Mouse (Mus musculus): ENCODE data around the gene B230217C12Rik. TPM values are rescaled to one million over a fixed set of nuclear protein-coding genes. Genes with fewer than 3 reads are reported as not detected.
A peak's percentile ranks its signal among the peaks of the same experiment; 100 is the strongest.
"Not testable (repeated sequence)": the region's sequence is repeated elsewhere in the genome, so short reads cannot be mapped to it uniquely, and the experiment has no call there.

B230217C12Rik gene
- total RNA-seq, 2 experiments from 2014 or later: 1.7 TPM; not detected in 1

- no peak for ATAC-seq (replicated peaks; ENCODE audit: low FRiP score, low TSS enrichment, poor library complexity, severe bottlenecking)
Measured at GRCm38 (mm10) chr11:97850367-97850766, 9.8 kb downstream of the B230217C12Rik start.

GRCm38 (mm10) chr11:97851601-97852000 is 11.0 kb downstream of the B230217C12Rik start:
- no peak for ATAC-seq (replicated peaks; ENCODE audit: low FRiP score, low TSS enrichment, poor library complexity, severe bottlenecking)

- no peak for ATAC-seq (replicated peaks; ENCODE audit: low FRiP score, low TSS enrichment, poor library complexity, severe bottlenecking)
Measured at GRCm38 (mm10) chr11:97855473-97855872, 14.9 kb downstream of the B230217C12Rik start.

- no peak for ATAC-seq (replicated peaks; ENCODE audit: low FRiP score, low TSS enrichment, poor library complexity, severe bottlenecking)
Measured at GRCm38 (mm10) chr11:97862148-97862547, 21.6 kb downstream of the B230217C12Rik start.

DNA sequence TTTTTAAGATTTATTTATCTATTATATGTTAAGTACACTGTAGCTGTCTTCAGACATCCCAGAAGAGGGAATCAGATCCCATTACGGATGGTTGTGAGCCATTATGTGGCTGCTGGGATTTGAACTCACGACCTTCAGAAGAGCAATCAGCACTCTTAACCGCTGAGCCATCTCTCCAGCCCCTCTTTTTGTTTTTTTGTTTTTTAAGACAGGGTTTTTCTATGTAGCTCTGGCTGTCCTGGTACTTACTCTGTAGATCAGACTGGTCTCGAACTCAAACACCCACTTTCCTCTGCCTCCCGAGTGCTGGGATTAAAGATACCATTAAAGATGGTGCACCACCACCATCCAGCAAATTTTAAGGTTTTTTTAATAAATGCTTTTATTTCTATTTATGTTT is 24.8 kb downstream of the B230217C12Rik start:
- ATAC-seq (replicated peaks; ENCODE audit: low FRiP score, low TSS enrichment, poor library complexity, severe bottlenecking): no peak

DNA sequence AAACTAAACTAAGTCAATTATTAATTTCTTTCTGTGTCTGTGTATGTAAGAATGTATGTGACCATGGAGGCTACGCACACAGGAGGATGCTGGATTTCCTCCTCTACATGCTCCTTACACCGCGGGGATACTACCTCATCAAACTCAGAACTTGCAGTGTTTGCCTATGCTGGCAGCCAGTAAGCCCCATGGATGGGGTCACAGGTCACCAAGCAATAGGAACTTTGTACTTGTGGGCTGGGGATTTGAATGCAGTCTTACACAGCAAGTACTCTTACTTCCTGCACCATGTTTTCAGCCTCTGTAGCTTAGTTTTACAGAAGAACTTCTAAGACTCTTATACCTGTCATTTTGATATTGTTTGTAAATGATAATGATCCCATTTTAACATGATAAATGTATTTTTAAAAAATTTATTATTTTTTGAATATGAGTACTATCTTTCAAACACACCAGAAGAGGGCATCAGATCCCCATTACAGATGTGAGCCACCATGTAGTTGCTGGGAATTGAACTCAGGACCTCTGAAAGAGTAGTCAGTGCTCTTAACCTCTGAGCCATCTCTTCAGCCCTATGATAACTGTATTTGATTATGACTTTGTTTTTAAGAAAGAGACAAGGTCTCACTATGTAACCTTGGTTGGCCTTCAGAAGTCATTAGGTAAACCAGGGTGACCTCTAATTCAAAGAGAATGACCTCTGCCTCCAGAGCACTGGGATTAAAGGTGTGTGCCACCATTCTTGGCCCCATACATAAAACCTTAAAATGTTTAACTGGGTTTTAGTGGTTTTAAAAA is 25.7 kb downstream of the B230217C12Rik start:
- ATAC-seq (replicated peaks; ENCODE audit: low FRiP score, low TSS enrichment, poor library complexity, severe bottlenecking): no peak

DNA sequence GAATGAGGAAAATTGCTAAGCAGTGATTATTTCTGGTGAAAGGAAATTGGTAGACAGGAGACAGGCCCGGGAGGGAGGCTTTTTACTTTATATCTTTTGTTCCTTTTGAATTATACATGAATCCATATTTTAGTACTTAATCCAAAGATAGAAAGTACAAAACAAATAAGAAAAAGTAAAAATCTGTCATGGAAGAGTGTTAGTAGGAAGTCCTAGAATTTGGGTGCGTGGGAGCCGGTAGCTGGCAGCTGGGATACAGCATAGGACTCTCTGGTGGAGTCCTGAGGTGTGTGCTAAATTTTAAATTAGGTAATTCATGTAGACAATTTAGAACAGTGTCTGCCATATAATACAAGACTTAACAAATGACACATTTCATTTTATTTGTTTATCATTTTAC is 27.0 kb downstream of the B230217C12Rik start:
- ATAC-seq (replicated peaks; ENCODE audit: low FRiP score, low TSS enrichment, poor library complexity, severe bottlenecking): no peak

DNA sequence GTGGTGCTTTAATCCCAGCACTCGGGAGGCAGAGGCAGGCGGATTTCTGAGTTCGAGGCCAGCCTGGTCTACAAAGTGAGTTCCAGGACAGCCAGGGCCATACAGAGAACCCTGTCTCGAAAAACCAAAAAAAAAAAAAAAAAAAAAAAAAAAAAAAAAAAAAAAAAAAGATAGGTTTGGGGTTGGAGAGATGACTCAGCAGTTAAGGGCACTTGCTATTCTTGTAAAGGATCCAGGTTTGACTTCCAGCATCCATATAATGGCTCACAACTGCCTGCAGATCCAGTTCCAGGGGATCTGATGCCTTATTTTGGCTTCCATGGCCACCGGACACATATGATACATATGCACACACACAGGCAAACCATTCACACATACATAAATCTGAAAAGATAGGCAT is 31.8 kb downstream of the B230217C12Rik start:
- ATAC-seq (replicated peaks; ENCODE audit: low FRiP score, low TSS enrichment, poor library complexity, severe bottlenecking): not testable (repeated sequence)

DNA sequence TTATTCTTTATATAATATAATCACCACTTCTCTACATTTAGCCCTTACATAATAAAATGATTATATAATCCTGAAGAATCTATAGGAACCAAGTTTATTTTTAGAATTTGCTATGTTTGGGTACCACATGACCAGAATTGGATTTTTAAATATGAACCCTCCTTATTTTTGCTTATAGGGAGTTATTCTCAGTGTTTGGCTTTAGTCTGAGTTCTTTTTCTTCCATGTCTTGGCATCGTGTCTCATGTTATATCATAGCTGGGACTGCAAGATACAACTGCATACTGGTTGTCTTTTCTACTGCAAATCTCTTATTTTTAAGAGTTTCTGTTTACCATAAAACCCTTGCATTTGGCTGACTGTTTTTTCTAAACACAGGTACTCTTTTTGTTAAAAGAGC is 33.8 kb downstream of the B230217C12Rik start:
- no peak for ATAC-seq (replicated peaks; ENCODE audit: low FRiP score, low TSS enrichment, poor library complexity, severe bottlenecking)

- no peak for ATAC-seq (replicated peaks; ENCODE audit: low FRiP score, low TSS enrichment, poor library complexity, severe bottlenecking)
Measured at GRCm38 (mm10) chr11:97877341-97877740, 36.8 kb downstream of the B230217C12Rik start.

- no peak for ATAC-seq (replicated peaks; ENCODE audit: low FRiP score, low TSS enrichment, poor library complexity, severe bottlenecking)
Measured at GRCm38 (mm10) chr11:97880362-97880761, 39.8 kb downstream of the B230217C12Rik start.

- ATAC-seq (replicated peaks; ENCODE audit: low FRiP score, low TSS enrichment, poor library complexity, severe bottlenecking): peak; percentile 76
Measured at GRCm38 (mm10) chr11:97883542-97883917, 43.0 kb downstream of the B230217C12Rik start.

- peak; percentile 98 for ATAC-seq (replicated peaks; ENCODE audit: low FRiP score, low TSS enrichment, poor library complexity, severe bottlenecking)
Measured at GRCm38 (mm10) chr11:97883918-97884600, 43.5 kb downstream of the B230217C12Rik start, which contains the start of gene Fbxo47. Gene Fbxo47, minus strand, starts transcription at chr11:97884154.

- no peak for ATAC-seq (replicated peaks; ENCODE audit: low FRiP score, low TSS enrichment, poor library complexity, severe bottlenecking)
Measured at GRCm38 (mm10) chr11:97884601-97885185, 44.1 kb downstream of the B230217C12Rik start.

- no peak for ATAC-seq (replicated peaks; ENCODE audit: low FRiP score, low TSS enrichment, poor library complexity, severe bottlenecking)
Measured at GRCm38 (mm10) chr11:97885296-97885915, 44.8 kb downstream of the B230217C12Rik start.

GRCm38 (mm10) chr11:97891821-97892220 is 51.2 kb downstream of the B230217C12Rik start:
- ATAC-seq (replicated peaks; ENCODE audit: low FRiP score, low TSS enrichment, poor library complexity, severe bottlenecking): no peak

All from megakaryocyte-erythroid progenitor cell, adult 5-6 weeks (primary cell).